Mouse (Mus musculus) testis, adult 2 months (tissue): ENCODE data around the gene Tbc1d10a.

ENCODE experiments used
- CTCF ChIP-seq: fragments of 200-500 bp; IDR thresholded peaks from 2 replicates; pipeline ENCODE4 v1.5.1; 2012; ENCODE audit warnings: low read depth, mild to moderate bottlenecking, inconsistent platforms, low read length, moderate library complexity; ENCODE audit not compliant: control insufficient read depth, insufficient read depth, insufficient replicate concordance
- POLR2A ChIP-seq: fragments of 200-500 bp; IDR thresholded peaks from 2 replicates; pipeline ENCODE4 v1.6.1; 2012; ENCODE audit warnings: low read depth, mild to moderate bottlenecking, inconsistent platforms, low read length, moderate library complexity; ENCODE audit not compliant: control insufficient read depth

- TF ChIP-seq POLR2A (no peak), CTCF (no peak)
These were observed 44.8 kb downstream of the Tbc1d10a start for GRCm38 (mm10) chr11:4231435-4231834.
